ENCODE assay signal across 8 mouse cellular contexts in genomic region chr19:26603906-26604754, GRCm38 (mm10). TPM values are rescaled to one million over a fixed set of nuclear protein-coding genes. Genes with fewer than 3 reads are reported as not detected.
DNase-seq lines count a peak whose midpoint lies in the region; ATAC-seq and TF ChIP-seq lines count a peak whose summit lies in the region.

No protein-coding gene starts in this region.

- no peak for DNase-seq in heart, embryonic 10.5 days (ENCODE audit: low spot score)
- no peak for DNase-seq in heart, adult 11 months
- no peak for DNase-seq in forebrain, embryonic 11.5 days (ENCODE audit: low spot score)
- DNase-seq in layer of hippocampus, adult 11-12 months (ENCODE audit: low spot score): no peak
- DNase-seq in urinary bladder, adult 2 months (ENCODE audit: low spot score): no peak

- H3K4me1 ChIP-seq in heart, embryonic 10.5 days: 0 out of 2 replicates have a peak, but pooled peaks cover 11% of the 10 kb centered on the region
- peaks cover 28% of the 10 kb centered on the region for H3K4me1 ChIP-seq in E14TG2a.4 (replicated peaks; ENCODE audit: low read depth, low read length)
- peaks cover 8% of the 10 kb centered on the region for H3K4me1 ChIP-seq in forebrain, embryonic 11.5 days (replicated peaks; ENCODE audit: control insufficient read depth, insufficient read depth, low read length)
- peaks cover 14% of the 10 kb centered on the region for H3K4me1 ChIP-seq in kidney, embryonic 16.5 days (ENCODE audit: insufficient read depth, low read length)
- peaks cover 24% of the 10 kb centered on the region for H3K4me1 ChIP-seq in midbrain, embryonic 15.5 days

- H3K27me3 ChIP-seq in heart, embryonic 10.5 days (ENCODE audit: insufficient read depth, poor library complexity, severe bottlenecking): peaks cover 15% of the 10 kb centered on the region; the same call in 1 of the 2 replicates
- H3K27me3 ChIP-seq in E14TG2a.4 (ENCODE audit: insufficient read depth, low read length): peaks cover 71% of the 10 kb centered on the region
- peaks cover 34% of the 10 kb centered on the region for H3K27me3 ChIP-seq in forebrain, embryonic 11.5 days (ENCODE audit: control insufficient read depth, insufficient read depth, low read length)
- H3K27me3 ChIP-seq in kidney, embryonic 16.5 days (ENCODE audit: insufficient read depth, low read length): peaks cover 17% of the 10 kb centered on the region; the same call in 1 of the 2 replicates
- H3K27me3 ChIP-seq in midbrain, embryonic 15.5 days (replicated peaks): no peaks in the 10 kb centered on the region

- WGBS in heart, embryonic 10.5 days: 2% methylated on average over 36 of the region's 36 CpGs
- 3% methylated on average over 36 of the region's 36 CpGs for WGBS in forebrain, embryonic 11.5 days
- 1% methylated on average over 36 of the region's 36 CpGs for WGBS in kidney, embryonic 16.5 days
- 2% methylated on average over 36 of the region's 36 CpGs for WGBS in midbrain, embryonic 15.5 days

- H3K36me3 ChIP-seq in heart, embryonic 10.5 days: no peaks in the 10 kb centered on the region
- H3K36me3 ChIP-seq in E14TG2a.4 (ENCODE audit: insufficient read depth, low read length): no peaks in the 10 kb centered on the region
- H3K36me3 ChIP-seq in forebrain, embryonic 11.5 days (ENCODE audit: control insufficient read depth, insufficient read depth, low read length): no peaks in the 10 kb centered on the region
- H3K36me3 ChIP-seq in kidney, embryonic 16.5 days (ENCODE audit: insufficient read depth, low read length): no peaks in the 10 kb centered on the region
- H3K36me3 ChIP-seq in midbrain, embryonic 15.5 days (replicated peaks): no peaks in the 10 kb centered on the region

- ATAC-seq in forebrain, embryonic 11.5 days (replicated peaks; ENCODE audit: low FRiP score): peak; percentile 57
- peak; percentile 68 for ATAC-seq in kidney, embryonic 16.5 days (ENCODE audit: low FRiP score, low TSS enrichment)
- peak; percentile 69 for ATAC-seq in midbrain, embryonic 15.5 days (replicated peaks)

- H3K4me2 ChIP-seq in forebrain, embryonic 11.5 days (ENCODE audit: low read depth, low read length, severe bottlenecking): peak overlapping the region; percentile 100
- H3K4me2 ChIP-seq in kidney, embryonic 16.5 days (replicated peaks; ENCODE audit: low read depth, low read length): peak overlapping the region; percentile 99
- peak overlapping the region; percentile 100 for H3K4me2 ChIP-seq in midbrain, embryonic 15.5 days

- peak overlapping the region; percentile 82 for H3K4me3 ChIP-seq in heart, embryonic 10.5 days
- peak overlapping the region; percentile 83 for H3K4me3 ChIP-seq in E14TG2a.4 (replicated peaks; ENCODE audit: low read length)
- peak overlapping the region; percentile 61 for H3K4me3 ChIP-seq in forebrain, embryonic 11.5 days (ENCODE audit: low read depth, low read length)
- H3K4me3 ChIP-seq in kidney, embryonic 16.5 days (ENCODE audit: low read length): peak overlapping the region; percentile 70
- H3K4me3 ChIP-seq in midbrain, embryonic 15.5 days: peak overlapping the region; percentile 94

- TF ChIP-seq CTCF in E14TG2a.4 (conservative IDR thresholded peaks at IDR 0.05; ENCODE audit: low read length): no peak

- peak overlapping the region; percentile 88 for H3K27ac ChIP-seq in heart, embryonic 10.5 days
- 0 out of 2 replicates have a peak overlapping the region, but pooled peaks have one; percentile 27 for H3K27ac ChIP-seq in forebrain, embryonic 11.5 days (ENCODE audit: low read depth, low read length)
- peak overlapping the region; percentile 86 for H3K27ac ChIP-seq in kidney, embryonic 16.5 days (ENCODE audit: low read length)
- H3K27ac ChIP-seq in midbrain, embryonic 15.5 days: peak overlapping the region; percentile 92

- peak overlapping the region; percentile 59 for H3K9ac ChIP-seq in forebrain, embryonic 11.5 days (ENCODE audit: low read length)
- peak overlapping the region; percentile 67 for H3K9ac ChIP-seq in kidney, embryonic 16.5 days (replicated peaks; ENCODE audit: low read length)
- peak overlapping the region; percentile 62 for H3K9ac ChIP-seq in midbrain, embryonic 15.5 days

- H3K9me3 ChIP-seq in heart, embryonic 10.5 days: no peaks in the 10 kb centered on the region
- peaks cover 16% of the 10 kb centered on the region for H3K9me3 ChIP-seq in E14TG2a.4 (ENCODE audit: low read length)
- H3K9me3 ChIP-seq in forebrain, embryonic 11.5 days (ENCODE audit: control insufficient read depth, low read length): no peaks in the 10 kb centered on the region
- no peaks in the 10 kb centered on the region for H3K9me3 ChIP-seq in kidney, embryonic 16.5 days (ENCODE audit: low read length)
- no peaks in the 10 kb centered on the region for H3K9me3 ChIP-seq in midbrain, embryonic 15.5 days

RNA-seq across cellular contexts. Expression of gene Smarca2, which starts 0.7 kb away (rescaled TPM):
- 22.8 and 26.2 TPM in 2 replicates for polyA plus RNA-seq in heart, embryonic 10.5 days (2016; fragmentation: Nextera tagmentation; extraction: Ambion mirVana)
- polyA plus RNA-seq in forebrain, embryonic 11.5 days (2014; fragmentation: Nextera tagmentation; extraction: Ambion mirVana): 45.4 and 45.5 TPM in 2 replicates
- polyA plus RNA-seq in kidney, embryonic 16.5 days (2015; fragmentation: Nextera tagmentation; extraction: Ambion mirVana): 40.5 and 46.7 TPM in 2 replicates
- 143 and 158 TPM in 2 replicates for polyA plus RNA-seq in midbrain, embryonic 15.5 days (2015; fragmentation: Nextera tagmentation; extraction: Ambion mirVana)
- 72.7 and 92.8 TPM in 2 replicates for polyA plus RNA-seq in urinary bladder, adult 2 months (2012; rRNA removed)

Comparison
In these comparisons a context has a peak if more than half of its experiments do, and no peak if none do; other contexts are left out.
1. H3K27ac ChIP-seq: peak in every context shown above with its lines; median percentile 92 in midbrain, embryonic 15.5 days; 88 in heart, embryonic 10.5 days; 86 in kidney, embryonic 16.5 days; 27 in forebrain, embryonic 11.5 days.